Mouse (Mus musculus): ENCODE data around the gene B230104I21Rik.

DNA sequence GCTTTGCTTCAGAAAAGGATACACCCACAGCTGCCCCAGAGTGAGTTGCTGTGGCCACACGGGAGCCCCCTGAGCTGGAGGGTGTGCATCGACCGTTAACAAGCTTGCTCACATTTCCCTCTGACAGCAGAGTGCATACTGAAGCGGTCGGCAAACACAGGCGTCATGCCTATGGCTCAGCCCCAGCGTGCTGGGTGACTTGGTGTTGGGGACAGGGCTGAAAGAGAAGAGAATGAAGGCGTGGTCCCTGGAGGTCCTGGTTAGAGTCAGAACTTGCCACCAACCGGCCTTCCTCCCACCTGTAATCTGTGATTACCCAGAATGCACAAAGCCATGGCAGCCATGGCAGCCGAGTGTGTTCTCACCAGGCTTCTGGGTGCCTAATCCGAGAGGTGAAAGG lies 22.9 kb downstream of the B230104I21Rik start:
- TF ChIP-seq POLR2A (IDR thresholded peaks at IDR 0.05; ENCODE audit: borderline replicate concordance, extremely low read depth, insufficient read depth, insufficient read length, poor library complexity, severe bottlenecking): no peak
- TF ChIP-seq CTCF (IDR thresholded peaks at IDR 0.05; ENCODE audit: borderline replicate concordance, extremely low read depth, insufficient read depth, insufficient read length): no peak
